Mouse (Mus musculus) urinary bladder, postnatal 25 days (tissue): ENCODE data around the gene Dbnl.
"Not testable (repeated sequence)": the region's sequence is repeated elsewhere in the genome, so short reads cannot be mapped to it uniquely, and the experiment has no call there.

Experiments
- DNase-seq: peaks from one replicate; pipeline ENCODE4 v3.0.0; 2022; ENCODE audit warnings: low spot score

Gene Dbnl

GRCm38 (mm10) chr11:5795706-5796105, 7.4 kb downstream of the Dbnl start:
- no peak for DNase-seq

GRCm38 (mm10) chr11:5796939-5797338, 8.7 kb downstream of the Dbnl start:
- no peak for DNase-seq

- DNase-seq: no peak
These were observed 9.1 kb downstream of the Dbnl start for GRCm38 (mm10) chr11:5797371-5797770.

- DNase-seq: no peak
These were observed 9.6 kb downstream of the Dbnl start for GRCm38 (mm10) chr11:5797928-5798327.

- no peak for DNase-seq
These were observed 11.6 kb downstream of the Dbnl start for GRCm38 (mm10) chr11:5799621-5800490.

- DNase-seq: no peak
These were observed 13.2 kb downstream of the Dbnl start for GRCm38 (mm10) chr11:5801511-5801910.

GRCm38 (mm10) chr11:5802005-5802404, 13.7 kb downstream of the Dbnl start:
- DNase-seq: no peak

- DNase-seq: no peak
These were observed 14.3 kb downstream of the Dbnl start for GRCm38 (mm10) chr11:5802457-5803217.

GRCm38 (mm10) chr11:5803551-5803981, 15.3 kb downstream of the Dbnl start, which contains the start of gene Pgam2:
TSS of gene Pgam2 (minus strand) at chr11:5803733.
- no peak for DNase-seq

GRCm38 (mm10) chr11:5804174-5804573, 15.9 kb downstream of the Dbnl start:
- no peak for DNase-seq

GRCm38 (mm10) chr11:5805711-5806110, 17.4 kb downstream of the Dbnl start:
- DNase-seq: no peak

- no peak for DNase-seq
These were observed 19.7 kb downstream of the Dbnl start for GRCm38 (mm10) chr11:5807956-5808355.

- DNase-seq: not testable (repeated sequence)
These were observed 21.2 kb downstream of the Dbnl start for GRCm38 (mm10) chr11:5809487-5809886.

- DNase-seq: no peak
These were observed 25.1 kb downstream of the Dbnl start for GRCm38 (mm10) chr11:5813381-5813780.

GRCm38 (mm10) chr11:5819223-5819622, 30.9 kb downstream of the Dbnl start:
- no peak for DNase-seq

GRCm38 (mm10) chr11:5825432-5825831, 37.1 kb downstream of the Dbnl start:
- no peak for DNase-seq

- no peak for DNase-seq
These were observed 39.6 kb downstream of the Dbnl start for GRCm38 (mm10) chr11:5827931-5828330.

- no peak for DNase-seq
These were observed 40.4 kb downstream of the Dbnl start for GRCm38 (mm10) chr11:5828509-5829191.

GRCm38 (mm10) chr11:5829327-5829726, 41.0 kb downstream of the Dbnl start:
- DNase-seq: no peak

GRCm38 (mm10) chr11:5834506-5834905, 46.2 kb downstream of the Dbnl start:
- no peak for DNase-seq

- DNase-seq: no peak
These were observed 46.8 kb downstream of the Dbnl start for GRCm38 (mm10) chr11:5835057-5835456.

- DNase-seq: no peak
These were observed 47.8 kb downstream of the Dbnl start for GRCm38 (mm10) chr11:5836126-5836525.
